Mouse (Mus musculus): ENCODE measurements at regions not wholly inside any gene's neighbourhood (a gene's known extent, or its start where the extent isn't known, plus 50 kb on each side); places are given as distances from the start of the nearest gene placed in this dataset.
"Not testable (repeated sequence)": the region's sequence is repeated elsewhere in the genome, so short reads cannot be mapped to it uniquely, and the experiment has no call there.

DNA sequence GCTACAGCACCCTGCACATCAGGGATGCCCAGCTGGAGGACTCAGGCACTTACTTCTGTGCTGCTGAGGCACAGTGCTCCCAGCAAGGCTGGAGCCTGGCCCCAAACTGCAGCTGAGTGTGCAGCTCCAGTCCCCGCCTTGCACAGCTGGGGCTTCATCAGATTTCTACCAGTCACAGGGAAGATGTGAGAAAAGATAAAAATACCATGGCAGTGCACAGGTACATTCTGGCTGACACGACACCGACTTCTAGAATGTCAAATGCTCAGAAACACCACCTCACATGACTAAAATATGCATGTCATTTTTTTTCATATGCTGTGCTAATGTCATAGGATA, 806.9 kb upstream of the Olfr1507 start:
- not testable (repeated sequence) for TF ChIP-seq POLR2A, CTCF (IDR thresholded peaks at IDR 0.05; ENCODE audit: insufficient read depth, low read depth, low read length)

Measured in olfactory bulb, adult 2 months (tissue).